Mouse (Mus musculus) cortical plate, adult 2 months (tissue): Measurements from ENCODE around the gene Slc25a12. TPM values are rescaled to one million over a fixed set of nuclear protein-coding genes. Genes with fewer than 3 reads are reported as not detected.

Experiments
- H3K27ac ChIP-seq: fragments of 200-500 bp; 2 replicates; pipeline ENCODE4 v1.5.1; 2012; ENCODE audit warnings: low read length, control low read depth, inconsistent platforms; ENCODE audit not compliant: insufficient read depth
- H3K4me1 ChIP-seq: fragments of 200-500 bp; 2 replicates; pipeline ENCODE4 v1.6.1; 2011; ENCODE audit warnings: low read length; ENCODE audit not compliant: control insufficient read depth, insufficient read depth
- H3K4me3 ChIP-seq: fragments of 200-500 bp; 2 replicates; pipeline ENCODE4 v1.5.1; 2011; ENCODE audit warnings: mild to moderate bottlenecking, low read length, control low read depth; ENCODE audit not compliant: insufficient read depth
- CTCF ChIP-seq: fragments of 200-500 bp; IDR thresholded peaks from 2 replicates; pipeline ENCODE4 v1.5.1; 2011; ENCODE audit warnings: mild to moderate bottlenecking, control low read depth, low read length; ENCODE audit not compliant: insufficient read depth; ENCODE audit errors: extremely low read depth
- POLR2A ChIP-seq: fragments of 200-500 bp; IDR thresholded peaks from 2 replicates; pipeline ENCODE4 v1.6.1; 2011; ENCODE audit warnings: mild to moderate bottlenecking, low read length, control low read depth; ENCODE audit not compliant: insufficient read depth; ENCODE audit errors: extremely low read depth
- polyA plus RNA-seq: library from polyadenylated mRNA; depleted of rRNA; stranded (reverse); fragments of >200 nt; gene quantifications from 2 replicates; pipeline ENCODE4 v1.2.3, GENCODE M21; 2012

Slc25a12 gene
- polyA plus RNA-seq, 1 experiment, result 111 TPM

DNA sequence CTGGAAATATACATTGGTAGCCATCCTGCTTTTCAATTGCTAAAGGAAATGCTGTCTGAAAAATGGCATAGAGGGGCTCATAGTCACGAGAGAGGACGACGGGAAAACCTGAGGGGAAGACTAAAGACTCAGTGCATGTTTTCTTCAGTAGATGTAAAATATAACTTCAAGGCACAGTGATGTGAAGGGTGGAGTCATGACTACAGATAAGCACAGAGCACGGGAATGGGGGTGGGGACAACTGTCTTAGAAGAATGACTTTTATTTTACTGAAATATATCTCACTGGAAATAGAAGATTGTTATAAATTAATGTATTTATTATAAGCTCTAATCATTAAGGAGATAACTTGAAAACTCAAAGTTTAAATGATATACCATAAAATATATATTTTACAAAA, 97.5 kb downstream of the Slc25a12 start:
- Histone ChIP-seq H3K4me3 (no peak overlapping the region), H3K4me1 (no peaks in the 10 kb centered on the region), H3K27ac (no peak overlapping the region)
- TF ChIP-seq CTCF, result no peak
- no peak for TF ChIP-seq POLR2A

DNA sequence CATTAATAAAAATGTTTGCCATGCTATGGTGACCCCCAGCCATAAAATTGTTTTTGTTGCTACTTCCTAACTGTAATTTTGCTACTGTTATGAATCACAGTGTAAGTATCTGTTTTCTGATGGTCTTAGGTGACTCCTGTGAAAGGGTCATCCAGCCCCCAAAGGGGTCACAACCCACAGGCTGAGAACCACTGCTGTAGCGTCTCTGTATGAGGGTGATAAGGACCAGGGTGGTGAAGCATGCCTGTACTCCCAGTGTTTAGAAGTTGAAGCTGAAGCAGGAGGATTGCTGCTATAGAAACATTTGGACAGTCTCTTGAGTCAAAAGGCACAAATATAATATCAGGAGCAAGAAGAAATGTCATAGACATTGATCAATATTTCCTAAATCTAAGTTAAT, 98.2 kb downstream of the Slc25a12 start:
- TF ChIP-seq CTCF, result no peak
- no peak for TF ChIP-seq POLR2A
- H3K4me3 ChIP-seq, result no peak overlapping the region
- H3K27ac ChIP-seq, result no peak overlapping the region
- no peaks in the 10 kb centered on the region for H3K4me1 ChIP-seq

- Histone ChIP-seq H3K4me1 (no peaks in the 10 kb centered on the region), H3K4me3 (no peak overlapping the region), H3K27ac (no peak overlapping the region)
- no peak for TF ChIP-seq POLR2A
- no peak for TF ChIP-seq CTCF
These were observed 98.9 kb downstream of the Slc25a12 start for GRCm38 (mm10) chr2:71268691-71269090.

GRCm38 (mm10) chr2:71264585-71264984, 103.0 kb downstream of the Slc25a12 start:
- TF ChIP-seq POLR2A (no peak), CTCF (no peak)
- H3K27ac ChIP-seq, result no peak overlapping the region
- no peaks in the 10 kb centered on the region for H3K4me1 ChIP-seq
- no peak overlapping the region for H3K4me3 ChIP-seq

DNA sequence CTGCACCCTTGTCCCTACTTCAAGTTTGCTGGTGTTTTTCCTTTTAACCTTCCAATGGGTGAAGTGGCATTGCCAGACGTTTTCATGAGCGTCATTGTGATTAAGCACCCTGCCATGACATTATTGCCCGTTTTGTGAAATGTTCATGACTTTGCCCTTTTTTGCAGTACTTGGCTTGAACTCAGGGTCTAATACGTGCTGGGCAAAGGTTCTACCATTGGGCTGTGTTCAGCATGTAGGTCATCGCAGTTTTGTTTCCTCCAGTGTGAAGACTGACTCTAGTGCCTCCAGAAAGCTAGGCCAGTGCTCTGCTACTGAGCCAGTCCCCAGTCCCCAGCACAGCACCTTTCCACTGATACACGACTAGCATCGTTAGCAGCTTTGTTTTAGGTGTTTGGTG, 111.0 kb downstream of the Slc25a12 start:
- Histone ChIP-seq H3K4me1 (peaks cover 3% of the 10 kb centered on the region), H3K27ac (no peak overlapping the region), H3K4me3 (no peak overlapping the region)
- no peak for TF ChIP-seq CTCF
- TF ChIP-seq POLR2A, result no peak

DNA sequence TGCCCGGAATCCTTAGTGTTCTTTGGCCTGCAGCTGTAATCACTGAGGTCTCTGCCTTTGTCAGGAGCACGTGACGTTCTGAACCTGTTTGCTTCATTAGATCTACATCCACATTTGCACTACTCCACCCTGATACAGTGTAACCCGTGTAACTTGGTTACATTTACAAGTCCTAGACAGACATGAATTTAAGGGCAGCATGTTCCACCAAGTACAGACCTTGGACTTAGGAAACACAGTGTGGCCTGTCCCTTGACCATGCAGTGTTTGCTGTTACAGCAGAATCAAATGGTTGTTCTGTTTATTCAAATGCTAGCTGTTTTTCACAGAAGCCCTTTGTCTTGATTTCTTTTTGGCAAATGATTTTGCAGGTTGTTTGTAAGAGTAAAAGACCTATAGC, 112.7 kb downstream of the Slc25a12 start:
- Histone ChIP-seq H3K27ac (no peak overlapping the region), H3K4me1 (peaks cover 3% of the 10 kb centered on the region), H3K4me3 (no peak overlapping the region)
- no peak for TF ChIP-seq POLR2A
- TF ChIP-seq CTCF, result no peak

- no peak overlapping the region for H3K4me3 ChIP-seq
- peaks cover 3% of the 10 kb centered on the region for H3K4me1 ChIP-seq
- H3K27ac ChIP-seq, result no peak overlapping the region
- TF ChIP-seq CTCF (peak; percentile 55; the same call in 1 of the 2 replicates), POLR2A (no peak)
These were observed 116.7 kb downstream of the Slc25a12 start for GRCm38 (mm10) chr2:71250841-71251240.

GRCm38 (mm10) chr2:71248071-71248470, 119.5 kb downstream of the Slc25a12 start:
- Histone ChIP-seq H3K4me3 (no peak overlapping the region), H3K27ac (no peak overlapping the region), H3K4me1 (peaks cover 5% of the 10 kb centered on the region)
- TF ChIP-seq CTCF, result no peak
- TF ChIP-seq POLR2A, result no peak

- Histone ChIP-seq H3K27ac (no peak overlapping the region), H3K4me3 (no peak overlapping the region), H3K4me1 (peaks cover 5% of the 10 kb centered on the region)
- TF ChIP-seq CTCF, result no peak
- no peak for TF ChIP-seq POLR2A
These were observed 121.5 kb downstream of the Slc25a12 start for GRCm38 (mm10) chr2:71246096-71246495.

DNA sequence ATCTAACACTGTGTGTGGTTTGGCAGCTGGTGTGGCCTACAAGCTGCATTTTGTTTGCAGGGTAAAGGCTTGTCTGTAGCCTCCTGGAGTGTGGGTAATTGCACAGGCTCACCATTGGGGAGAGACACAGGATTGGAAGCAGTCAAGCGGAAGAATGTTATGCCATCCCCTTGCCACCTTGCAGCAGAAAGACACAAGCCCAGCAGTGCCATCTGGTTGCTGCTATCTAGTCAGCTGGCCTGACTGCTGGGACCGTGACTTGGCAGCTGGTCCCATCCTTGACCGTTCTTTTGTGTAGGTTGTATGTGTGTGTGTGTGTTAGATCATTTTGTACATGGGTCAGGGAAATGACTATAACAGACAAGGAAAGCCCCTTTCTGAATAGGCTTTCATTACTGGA, 122.1 kb downstream of the Slc25a12 start:
- Histone ChIP-seq H3K27ac (no peak overlapping the region), H3K4me3 (no peak overlapping the region), H3K4me1 (peaks cover 5% of the 10 kb centered on the region)
- TF ChIP-seq CTCF (0 out of 2 replicates have a peak, but pooled peaks have one; percentile 17), POLR2A (no peak)

DNA sequence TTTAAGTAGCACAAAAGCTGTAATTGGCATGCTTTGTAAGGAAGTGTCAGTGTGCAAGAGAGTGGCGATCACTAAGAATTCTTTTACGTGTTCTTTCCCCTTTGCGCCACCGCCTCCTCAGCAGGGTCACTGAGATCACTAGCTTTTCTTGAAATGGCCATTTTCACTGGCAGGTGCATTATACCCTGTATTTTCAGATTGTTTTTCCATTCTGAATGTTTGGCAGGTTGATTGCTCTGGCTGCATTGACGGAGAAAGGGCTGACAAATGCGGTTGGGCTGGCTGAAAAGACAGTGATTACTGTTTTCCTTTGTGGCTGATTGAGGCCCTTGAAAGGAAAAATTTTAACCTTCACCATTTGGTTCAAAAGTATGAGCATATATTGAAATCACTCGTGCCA, 122.7 kb downstream of the Slc25a12 start:
- Histone ChIP-seq H3K4me1 (peaks cover 5% of the 10 kb centered on the region), H3K27ac (no peak overlapping the region), H3K4me3 (no peak overlapping the region)
- TF ChIP-seq POLR2A (no peak), CTCF (no peak)
